Mouse (Mus musculus) neural tube, embryonic 12.5 days (tissue): ENCODE measurements around the gene Fbn1. TPM values are rescaled to one million over a fixed set of nuclear protein-coding genes. Genes with fewer than 3 reads are reported as not detected.

Source experiments
- ATAC-seq: fragments of 200-750 bp; cut with Nextera tagmentation; 2 replicates; pipeline ENCODE4 v1.8.0; 2017; ENCODE audit warnings: low read depth, mild to moderate bottlenecking, moderate TSS enrichment, moderate library complexity; ENCODE audit not compliant: low FRiP score
- H3K27ac ChIP-seq: fragments of 300-500 bp; sonication (generic); 2 replicates; pipeline ENCODE4 v1.5.1; 2016
- H3K27me3 ChIP-seq: fragments of 300-500 bp; sonication (generic); replicated peaks from 2 replicates; pipeline ENCODE4 v1.6.1; 2016; ENCODE audit warnings: mild to moderate bottlenecking
- H3K36me3 ChIP-seq: fragments of 300-500 bp; sonication (generic); 2 replicates; pipeline ENCODE4 v1.6.1; 2016; ENCODE audit warnings: mild to moderate bottlenecking
- H3K4me1 ChIP-seq: fragments of 300-500 bp; sonication (generic); 2 replicates; pipeline ENCODE4 v1.6.1; 2016
- H3K4me2 ChIP-seq: fragments of 300-500 bp; sonication (generic); replicated peaks from 2 replicates; pipeline ENCODE4 v1.6.1; 2016; ENCODE audit warnings: mild to moderate bottlenecking
- H3K4me3 ChIP-seq: fragments of 300-500 bp; sonication (generic); 2 replicates; pipeline ENCODE4 v1.5.1; 2016
- H3K9ac ChIP-seq: fragments of 300-500 bp; sonication (generic); 2 replicates; pipeline ENCODE4 v1.6.1; 2016; ENCODE audit warnings: mild to moderate bottlenecking
- H3K9me3 ChIP-seq: fragments of 300-500 bp; sonication (generic); 2 replicates; pipeline ENCODE4 v1.6.1; 2016; ENCODE audit warnings: mild to moderate bottlenecking
- WGBS: fragments of 180-500 bp; shearing (Covaris S2); methylation state at CpG from one replicate; pipeline ENCODE4 v1.1.7; 2016; 5-methylcytosine and 5-hydroxymethylcytosine counted together
- polyA plus RNA-seq: library from polyadenylated mRNA; unstranded; fragments of >200 nt; fragmentation: Nextera tagmentation; extraction: Ambion mirVana; gene quantifications from 2 replicates; pipeline ENCODE4 v1.2.1, GENCODE M21; 2016

The Fbn1 gene
- polyA plus RNA-seq, 1 experiment from 2014 or later: 6.8 TPM

GRCm38 (mm10) chr2:125342181-125342950, 165.4 kb downstream of the Fbn1 start:
- H3K4me2 ChIP-seq: no peak overlapping the region
- no peaks in the 10 kb centered on the region for H3K4me1 ChIP-seq
- peaks cover 6% of the 10 kb centered on the region; the same call in 1 of the 2 replicates for H3K36me3 ChIP-seq
- no peak overlapping the region for H3K4me3 ChIP-seq
- 88% methylated on average over 21 of the region's 21 CpGs for WGBS
- H3K27ac ChIP-seq: no peak overlapping the region
- H3K27me3 ChIP-seq: no peaks in the 10 kb centered on the region
- no peak overlapping the region for H3K9ac ChIP-seq
- H3K9me3 ChIP-seq: no peaks in the 10 kb centered on the region
- no peak for ATAC-seq

- Histone ChIP-seq H3K4me3 (no peak overlapping the region), H3K9me3 (no peaks in the 10 kb centered on the region), H3K4me2 (no peak overlapping the region), H3K4me1 (no peaks in the 10 kb centered on the region), H3K27ac (no peak overlapping the region), H3K36me3 (peaks cover 2% of the 10 kb centered on the region; the same call in 1 of the 2 replicates), H3K27me3 (no peaks in the 10 kb centered on the region), H3K9ac (no peak overlapping the region)
- no peak for ATAC-seq
- 46% methylated on average over 5 of the region's 5 CpGs for WGBS
Observed at GRCm38 (mm10) chr2:125340381-125340780, 167.4 kb downstream of the Fbn1 start.

- no peaks in the 10 kb centered on the region for H3K36me3 ChIP-seq
- no peak for ATAC-seq
- H3K9me3 ChIP-seq: no peaks in the 10 kb centered on the region
- H3K9ac ChIP-seq: no peak overlapping the region
- H3K4me3 ChIP-seq: no peak overlapping the region
- H3K4me1 ChIP-seq: no peaks in the 10 kb centered on the region
- no peaks in the 10 kb centered on the region for H3K27me3 ChIP-seq
- H3K27ac ChIP-seq: no peak overlapping the region
- WGBS: 96% methylated on average over 3 of the region's 3 CpGs
- H3K4me2 ChIP-seq: no peak overlapping the region
Observed at GRCm38 (mm10) chr2:125337239-125337638, 170.6 kb downstream of the Fbn1 start.

GRCm38 (mm10) chr2:125335206-125335605, 172.6 kb downstream of the Fbn1 start:
- no peaks in the 10 kb centered on the region for H3K4me1 ChIP-seq
- H3K4me2 ChIP-seq: no peak overlapping the region
- H3K27ac ChIP-seq: no peak overlapping the region
- H3K9ac ChIP-seq: no peak overlapping the region
- ATAC-seq: no peak
- 93% methylated on average over 11 of the region's 11 CpGs for WGBS
- no peaks in the 10 kb centered on the region for H3K27me3 ChIP-seq
- H3K4me3 ChIP-seq: no peak overlapping the region
- H3K9me3 ChIP-seq: no peaks in the 10 kb centered on the region
- no peaks in the 10 kb centered on the region for H3K36me3 ChIP-seq

- no peaks in the 10 kb centered on the region for H3K9me3 ChIP-seq
- 85% methylated on average over 4 of the region's 4 CpGs for WGBS
- no peak overlapping the region for H3K27ac ChIP-seq
- H3K4me1 ChIP-seq: no peaks in the 10 kb centered on the region
- H3K4me2 ChIP-seq: no peak overlapping the region
- H3K4me3 ChIP-seq: no peak overlapping the region
- H3K27me3 ChIP-seq: no peaks in the 10 kb centered on the region
- no peak overlapping the region for H3K9ac ChIP-seq
- no peak for ATAC-seq
- no peaks in the 10 kb centered on the region for H3K36me3 ChIP-seq
Observed at GRCm38 (mm10) chr2:125334163-125334562, 173.6 kb downstream of the Fbn1 start.

GRCm38 (mm10) chr2:125331581-125331980, 176.2 kb downstream of the Fbn1 start:
- ATAC-seq: no peak
- H3K9ac ChIP-seq: no peak overlapping the region
- no peak overlapping the region for H3K27ac ChIP-seq
- no peak overlapping the region for H3K4me3 ChIP-seq
- 88% methylated on average over 7 of the region's 7 CpGs for WGBS
- H3K27me3 ChIP-seq: no peaks in the 10 kb centered on the region
- no peaks in the 10 kb centered on the region for H3K4me1 ChIP-seq
- H3K9me3 ChIP-seq: no peaks in the 10 kb centered on the region
- no peak overlapping the region for H3K4me2 ChIP-seq
- H3K36me3 ChIP-seq: no peaks in the 10 kb centered on the region; the same call in 1 of the 2 replicates

- Histone ChIP-seq H3K36me3 (no peaks in the 10 kb centered on the region; the same call in 1 of the 2 replicates), H3K27me3 (no peaks in the 10 kb centered on the region), H3K4me2 (no peak overlapping the region), H3K27ac (no peak overlapping the region), H3K4me1 (no peaks in the 10 kb centered on the region), H3K9ac (no peak overlapping the region), H3K9me3 (no peaks in the 10 kb centered on the region), H3K4me3 (no peak overlapping the region)
- ATAC-seq: no peak
- WGBS: 95% methylated on average over 10 of the region's 10 CpGs
Observed at GRCm38 (mm10) chr2:125330506-125330905, 177.3 kb downstream of the Fbn1 start.

- 76% methylated on average over 7 of the region's 7 CpGs for WGBS
- Histone ChIP-seq H3K4me1 (no peaks in the 10 kb centered on the region), H3K9me3 (no peaks in the 10 kb centered on the region), H3K36me3 (no peaks in the 10 kb centered on the region; the same call in 1 of the 2 replicates), H3K4me2 (no peak overlapping the region), H3K9ac (no peak overlapping the region), H3K4me3 (no peak overlapping the region), H3K27me3 (no peaks in the 10 kb centered on the region), H3K27ac (no peak overlapping the region)
- ATAC-seq: no peak
Observed at GRCm38 (mm10) chr2:125325125-125325855, 182.5 kb downstream of the Fbn1 start.

- no peak for ATAC-seq
- no peaks in the 10 kb centered on the region for H3K9me3 ChIP-seq
- WGBS: 75% methylated on average over 5 of the region's 5 CpGs
- H3K9ac ChIP-seq: no peak overlapping the region
- no peaks in the 10 kb centered on the region for H3K4me1 ChIP-seq
- H3K4me3 ChIP-seq: no peak overlapping the region
- H3K36me3 ChIP-seq: no peaks in the 10 kb centered on the region; the same call in 1 of the 2 replicates
- H3K4me2 ChIP-seq: no peak overlapping the region
- H3K27ac ChIP-seq: no peak overlapping the region
- no peaks in the 10 kb centered on the region for H3K27me3 ChIP-seq
Observed at GRCm38 (mm10) chr2:125324455-125324854, 183.3 kb downstream of the Fbn1 start.

GRCm38 (mm10) chr2:125323347-125323746, 184.4 kb downstream of the Fbn1 start:
- ATAC-seq: no peak
- no peaks in the 10 kb centered on the region; the same call in 1 of the 2 replicates for H3K36me3 ChIP-seq
- 59% methylated on average over 4 of the region's 4 CpGs for WGBS
- no peak overlapping the region for H3K27ac ChIP-seq
- no peak overlapping the region for H3K4me2 ChIP-seq
- H3K9me3 ChIP-seq: no peaks in the 10 kb centered on the region
- no peaks in the 10 kb centered on the region for H3K4me1 ChIP-seq
- H3K9ac ChIP-seq: no peak overlapping the region
- no peak overlapping the region for H3K4me3 ChIP-seq
- no peaks in the 10 kb centered on the region for H3K27me3 ChIP-seq

GRCm38 (mm10) chr2:125322581-125322980, 185.2 kb downstream of the Fbn1 start:
- no peak overlapping the region for H3K27ac ChIP-seq
- no peak overlapping the region for H3K4me2 ChIP-seq
- H3K4me3 ChIP-seq: no peak overlapping the region
- WGBS: 81% methylated on average over 2 of the region's 2 CpGs
- no peaks in the 10 kb centered on the region for H3K4me1 ChIP-seq
- H3K9ac ChIP-seq: no peak overlapping the region
- H3K9me3 ChIP-seq: no peaks in the 10 kb centered on the region
- no peaks in the 10 kb centered on the region for H3K27me3 ChIP-seq
- no peak for ATAC-seq
- H3K36me3 ChIP-seq: no peaks in the 10 kb centered on the region

GRCm38 (mm10) chr2:125321071-125321470, 186.7 kb downstream of the Fbn1 start:
- Histone ChIP-seq H3K36me3 (peaks cover 4% of the 10 kb centered on the region), H3K9ac (no peak overlapping the region), H3K4me2 (no peak overlapping the region), H3K27ac (no peak overlapping the region), H3K27me3 (no peaks in the 10 kb centered on the region), H3K9me3 (no peaks in the 10 kb centered on the region), H3K4me3 (no peak overlapping the region), H3K4me1 (no peaks in the 10 kb centered on the region)
- ATAC-seq: no peak
- 84% methylated on average over 6 of the region's 6 CpGs for WGBS
